Mouse (Mus musculus) CH12.LX (cell line): ENCODE results near the gene Bckdk. TPM values are rescaled to one million over a fixed set of nuclear protein-coding genes. Genes with fewer than 3 reads are reported as not detected.
"Not testable (repeated sequence)": the region's sequence is repeated elsewhere in the genome, so short reads cannot be mapped to it uniquely, and the experiment has no call there.

Source experiments
- DNase-seq: peaks from one replicate; pipeline ENCODE4 v3.0.0-alpha.2; 2013; ENCODE audit errors: extremely low read depth
- H3K27ac ChIP-seq: 2 replicates; pipeline ENCODE4 v1.5.1; 2012; ENCODE audit warnings: low read depth, mild to moderate bottlenecking, control low read depth, moderate library complexity; ENCODE audit not compliant: insufficient read depth
- H3K27me3 ChIP-seq: replicated peaks from 2 replicates; pipeline ENCODE3; 2012; ENCODE audit warnings: inconsistent platforms
- H3K36me3 ChIP-seq, 2 experiments: replicated peaks in 1 of 2; 2 replicates each; pipeline versions ENCODE3 to v1.6.1; 2012; ENCODE audit warnings: inconsistent platforms in 1 of 2, low read length in 1 of 2, mild to moderate bottlenecking in 1 of 2, mixed read lengths in 1 of 2, moderate library complexity in 1 of 2; ENCODE audit not compliant: control insufficient read depth in 1 of 2, insufficient read depth in 1 of 2
- H3K4me1 ChIP-seq, 2 experiments: 2 replicates each; pipeline ENCODE4 v1.6.1; 2012; ENCODE audit warnings: inconsistent platforms in 1 of 2, moderate library complexity in 1 of 2; ENCODE audit not compliant: insufficient read depth in 2 of 2, control insufficient read depth in 1 of 2
- H3K4me2 ChIP-seq: 2 replicates; pipeline ENCODE4 v1.6.1; 2012; ENCODE audit warnings: low read depth, mild to moderate bottlenecking, control low read depth; ENCODE audit not compliant: poor library complexity, insufficient read depth, severe bottlenecking
- H3K4me3 ChIP-seq, 3 experiments: fragments of 150-350 bp in 1 of 3; sonication (generic) in 1 of 3; replicated peaks in 1 of 3; 2 replicates each; pipeline versions ENCODE3 to v1.5.1; 2011 to 2012; ENCODE audit warnings: low read depth in 2 of 3, low read length in 2 of 3, mild to moderate bottlenecking in 2 of 3, moderate library complexity in 2 of 3, control low read depth in 1 of 3, improper control_type of control experiment in 1 of 3, inconsistent platforms in 1 of 3, mixed read lengths in 1 of 3; ENCODE audit not compliant: poor library complexity in 1 of 3
- H3K79me2 ChIP-seq: replicated peaks from 2 replicates; pipeline ENCODE4 v1.6.1; 2012; ENCODE audit warnings: mild to moderate bottlenecking, moderate library complexity; ENCODE audit not compliant: control insufficient read depth, poor library complexity, insufficient read depth, severe bottlenecking; ENCODE audit errors: extremely low read depth
- H3K9ac ChIP-seq: 2 replicates; pipeline ENCODE4 v1.6.1; 2012; ENCODE audit warnings: low read depth, mild to moderate bottlenecking, control low read depth, moderate library complexity; ENCODE audit not compliant: insufficient read depth
- H3K9me3 ChIP-seq: replicated peaks from 2 replicates; pipeline ENCODE3; 2012; ENCODE audit warnings: low read length, inconsistent platforms, mixed read lengths
- CHD2 ChIP-seq: IDR thresholded peaks from 2 replicates; pipeline ENCODE4 v1.6.1; 2011; ENCODE audit warnings: low read length, improper control_type of control experiment
- CTCF ChIP-seq, 2 experiments: IDR thresholded peaks in 1 of 2; conservative IDR thresholded peaks in 1 of 2; 2 replicates each; pipeline ENCODE4 v1.5.1; 2011 to 2012; ENCODE audit warnings: low read depth in 2 of 2, low read length in 2 of 2, improper control_type of control experiment in 1 of 2, inconsistent platforms in 1 of 2, mild to moderate bottlenecking in 1 of 2, moderate library complexity in 1 of 2
- E2F4 ChIP-seq: IDR thresholded peaks from 2 replicates; pipeline ENCODE4 v1.6.1; 2011; ENCODE audit warnings: low read depth, low read length, improper control_type of control experiment; ENCODE audit not compliant: insufficient replicate concordance
- ELF1 ChIP-seq: IDR thresholded peaks from 2 replicates; pipeline ENCODE4 v1.6.1; 2014; ENCODE audit warnings: low read depth, mild to moderate bottlenecking, inconsistent platforms, low read length, improper control_type of control experiment
- EP300 ChIP-seq: IDR thresholded peaks from 2 replicates; pipeline ENCODE4 v1.6.1; 2011; ENCODE audit warnings: low read length, improper control_type of control experiment
- ETS1 ChIP-seq: conservative IDR thresholded peaks from 2 replicates; pipeline ENCODE4 v1.6.1; 2012; ENCODE audit warnings: low read depth, mild to moderate bottlenecking, inconsistent platforms, low read length, improper control_type of control experiment, moderate library complexity
- GABPA ChIP-seq: IDR thresholded peaks from 2 replicates; pipeline ENCODE4 v1.6.1; 2012; ENCODE audit warnings: low read depth, low read length, improper control_type of control experiment, inconsistent platforms; ENCODE audit not compliant: insufficient replicate concordance
- HCFC1 ChIP-seq: IDR thresholded peaks from 2 replicates; pipeline ENCODE4 v1.6.1; 2012; ENCODE audit warnings: low read depth, mild to moderate bottlenecking, inconsistent platforms, low read length, improper control_type of control experiment
- IRF4 ChIP-seq: IDR thresholded peaks from 2 replicates; pipeline ENCODE4 v1.6.1; 2014; ENCODE audit warnings: low read depth, mild to moderate bottlenecking, inconsistent platforms, low read length, improper control_type of control experiment
- JUND ChIP-seq: conservative IDR thresholded peaks from 2 replicates; pipeline ENCODE4 v1.6.1; 2011; ENCODE audit warnings: low read depth, low read length, improper control_type of control experiment
- MAX ChIP-seq: IDR thresholded peaks from 2 replicates; pipeline ENCODE4 v1.6.1; 2011; ENCODE audit warnings: low read length, improper control_type of control experiment
- MEF2A ChIP-seq: IDR thresholded peaks from 2 replicates; pipeline ENCODE4 v1.6.1; 2014; ENCODE audit warnings: low read depth, mild to moderate bottlenecking, inconsistent platforms, low read length, improper control_type of control experiment, borderline replicate concordance
- POLR2AphosphoS2 ChIP-seq: IDR thresholded peaks from 2 replicates; pipeline ENCODE4 v1.6.1; 2011; ENCODE audit warnings: low read depth, low read length, improper control_type of control experiment
- RAD21 ChIP-seq: IDR thresholded peaks from 2 replicates; pipeline ENCODE4 v1.6.1; 2011; ENCODE audit warnings: low read depth, mild to moderate bottlenecking, low read length, improper control_type of control experiment, moderate library complexity
- RCOR1 ChIP-seq: conservative IDR thresholded peaks from 2 replicates; pipeline ENCODE4 v1.6.1; 2012; ENCODE audit warnings: low read depth, mild to moderate bottlenecking, inconsistent platforms, low read length, improper control_type of control experiment
- SIN3A ChIP-seq: IDR thresholded peaks from 2 replicates; pipeline ENCODE4 v1.6.1; 2012; ENCODE audit warnings: low read length, improper control_type of control experiment, inconsistent platforms
- SMC3 ChIP-seq: IDR thresholded peaks from 2 replicates; pipeline ENCODE4 v1.6.1; 2011; ENCODE audit warnings: low read depth, low read length, improper control_type of control experiment
- UBTF ChIP-seq: IDR thresholded peaks from 2 replicates; pipeline ENCODE4 v1.6.1; 2012; ENCODE audit warnings: low read depth, mild to moderate bottlenecking, inconsistent platforms, low read length, improper control_type of control experiment, moderate library complexity
- USF2 ChIP-seq: conservative IDR thresholded peaks from 2 replicates; pipeline ENCODE4 v1.6.1; 2011; ENCODE audit warnings: low read depth, low read length, improper control_type of control experiment
- ZC3H11A ChIP-seq: IDR thresholded peaks from 2 replicates; pipeline ENCODE4 v1.6.1; 2012; ENCODE audit warnings: low read depth, mild to moderate bottlenecking, inconsistent platforms, low read length, improper control_type of control experiment
- ZKSCAN1 ChIP-seq: IDR thresholded peaks from 2 replicates; pipeline ENCODE4 v1.6.1; 2012; ENCODE audit warnings: low read depth, inconsistent platforms, low read length, improper control_type of control experiment, borderline replicate concordance
- ZNF384 ChIP-seq: IDR thresholded peaks from 2 replicates; pipeline ENCODE4 v1.6.1; 2012; ENCODE audit warnings: low read depth, low read length, improper control_type of control experiment, inconsistent platforms
- dilution Hi-C: fragments of 300-500 bp; cut with MboI; formaldehyde crosslinking; loops from 2 replicates; pipeline ENCODE4 v1.14.3; 2020; ENCODE audit warnings: low sequenced_read_pairs; ENCODE audit not compliant: extremely low pct_unique_long_range_greater_than_20kb, extremely low pct_ligation_motif_present
- in situ Hi-C: fragments of 300-500 bp; cut with MboI; formaldehyde crosslinking; loops from 3 replicates; pipeline ENCODE4 v1.14.3; 2019; ENCODE audit warnings: low sequenced_read_pairs, low pct_ligation_motif_present, low pct_unique_long_range_greater_than_20kb, mixed read lengths
- polyA plus RNA-seq: library from polyadenylated mRNA; unstranded; fragments of >175 nt; gene quantifications from 2 replicates; pipeline ENCODE4 v1.2.1, GENCODE M21; 2012; ENCODE audit warnings: low read depth; ENCODE audit not compliant: insufficient read length
- total RNA-seq, 2 experiments: library from RNA; depleted of rRNA; stranded (reverse); fragments of 300-350 nt in 1 of 2; fragments of >200 nt in 1 of 2; gene quantifications; 2 replicates each; pipeline ENCODE4 v1.2.3; 2012 to 2014

Gene Bckdk
- total and polyA plus RNA-seq, 3 experiments = 38.4 to 62.7 (median 61.8) TPM

GRCm38 (mm10) chr7:127894480-127894879 lies 9.4 kb upstream of the Bckdk start:
- no peak for DNase-seq
- dilution Hi-C loops = no loop called here
- Histone ChIP-seq H3K9me3 (peaks cover 3% of the 10 kb centered on the region), H3K4me1 (0 out of 4 replicates have a peak, but pooled peaks cover 0 to 2% of the 10 kb centered on the region in 2 experiments), H3K36me3 (peaks cover 5 to 48% of the 10 kb centered on the region in 2 experiments), H3K27ac (no peak overlapping the region), H3K4me3 (no peak overlapping the region), H3K79me2 (no peaks in the 10 kb centered on the region), H3K4me2 (no peak overlapping the region), H3K9ac (no peak overlapping the region), H3K27me3 (no peaks in the 10 kb centered on the region)
- TF ChIP-seq IRF4 (no peak), MAX (no peak), JUND (no peak), CHD2 (no peak), ELF1 (no peak), E2F4 (no peak), RCOR1 (no peak), ZKSCAN1 (no peak), ETS1 (no peak), CTCF (conservative IDR thresholded peaks at IDR 0.05 in 1 of 2, IDR thresholded peaks at IDR 0.05 in 1 of 2; ENCODE audit: low read depth in 2 of 2, low read length in 2 of 2) (no peak), EP300 (no peak), ZNF384 (no peak), POLR2AphosphoS2 (no peak)
- in situ Hi-C loops = no loop called here

GRCm38 (mm10) chr7:127895442-127895841 lies 8.4 kb upstream of the Bckdk start, which contains the start of the genes Gm21974 and Vkorc1:
TSS of gene Gm21974 (minus strand) at chr7:127895454.
TSS of gene Vkorc1 (minus strand) at chr7:127895617.
- H3K27ac ChIP-seq = no peak within 1 kb of the TSS
- H3K9ac ChIP-seq = no peak within 1 kb of the TSS
- H3K4me2 ChIP-seq = no peak within 1 kb of the TSS
- in situ Hi-C loops = no loop called here
- dilution Hi-C loops = no loop called here
- peaks cover 3% of the 10 kb centered on the region for H3K9me3 ChIP-seq
- no peak for DNase-seq
- peaks cover 0 to 38% of the 10 kb centered on the region in 2 experiments for H3K36me3 ChIP-seq
- no peaks in the 10 kb centered on the region for H3K79me2 ChIP-seq
- no peaks in the 10 kb centered on the region for H3K27me3 ChIP-seq
- H3K4me3 ChIP-seq = no peak within 1 kb of the TSS
- TF ChIP-seq ZNF384 (no peak), SMC3 (no peak), UBTF (no peak), USF2 (no peak), GABPA (no peak), ZC3H11A (no peak), SIN3A (no peak), MEF2A (no peak), CTCF (conservative IDR thresholded peaks at IDR 0.05 in 1 of 2, IDR thresholded peaks at IDR 0.05 in 1 of 2; ENCODE audit: low read depth in 2 of 2, low read length in 2 of 2) (no peak), POLR2AphosphoS2 (no peak), HCFC1 (no peak), RAD21 (no peak)
- 0 out of 4 replicates have a peak, but pooled peaks cover 0 to 2% of the 10 kb centered on the region in 2 experiments for H3K4me1 ChIP-seq

- H3K27ac ChIP-seq, H3K27me3 ChIP-seq, in situ Hi-C loops, H3K4me2 ChIP-seq, H3K4me3 ChIP-seq, dilution Hi-C loops, H3K9ac ChIP-seq, H3K4me1 ChIP-seq, H3K9me3 ChIP-seq, H3K79me2 ChIP-seq, DNase-seq: not testable (repeated sequence)
- peaks cover 0 to 34% of the 10 kb centered on the region in 2 experiments for H3K36me3 ChIP-seq
Observed at GRCm38 (mm10) chr7:127895891-127896290, 8.0 kb upstream of the Bckdk start.
